Mouse (Mus musculus) urinary bladder, adult 2 months (tissue): ENCODE results near the gene Syt2. TPM values are rescaled to one million over a fixed set of nuclear protein-coding genes. Genes with fewer than 3 reads are reported as not detected.

Experiments used
- polyA plus RNA-seq: library from polyadenylated mRNA; depleted of rRNA; stranded (reverse); fragments of >200 nt; gene quantifications from 2 replicates; pipeline ENCODE4 v1.2.3, GENCODE M21; 2012; rRNA removed

The Syt2 gene
- polyA plus RNA-seq, 1 experiment, result 0.08 TPM

Other genes with a start within 250 kb of the Syt2 start
- gene Cyb5r1, start 241.1 kb upstream of the Syt2 start, polyA plus RNA-seq, result 41.1 and 41.7 TPM in 2 replicates
- 77.7 and 87.7 TPM in 2 replicates for gene Adipor1, start 231.3 kb upstream of the Syt2 start, polyA plus RNA-seq
- gene Klhl12, start 191.1 kb upstream of the Syt2 start, polyA plus RNA-seq, result 15.2 and 16.3 TPM in 2 replicates
- gene Rabif, start 152.0 kb upstream of the Syt2 start, polyA plus RNA-seq, result 21.6 and 24.7 TPM in 2 replicates
- gene Mgat4e, start 97.0 kb upstream of the Syt2 start, polyA plus RNA-seq, result 0.12 and 0.29 TPM in 2 replicates
- gene Kdm5b, start 86.5 kb upstream of the Syt2 start, polyA plus RNA-seq, result 24.4 and 28.6 TPM in 2 replicates